Mouse (Mus musculus) thymus, postnatal 4 days (tissue): ENCODE measurements around the gene Olfr1484.
"Not testable (repeated sequence)": the region's sequence is repeated elsewhere in the genome, so short reads cannot be mapped to it uniquely, and the experiment has no call there.

Source experiments
- DNase-seq: peaks from one replicate; pipeline ENCODE4 v3.0.0; 2021

The Olfr1484 gene

DNA sequence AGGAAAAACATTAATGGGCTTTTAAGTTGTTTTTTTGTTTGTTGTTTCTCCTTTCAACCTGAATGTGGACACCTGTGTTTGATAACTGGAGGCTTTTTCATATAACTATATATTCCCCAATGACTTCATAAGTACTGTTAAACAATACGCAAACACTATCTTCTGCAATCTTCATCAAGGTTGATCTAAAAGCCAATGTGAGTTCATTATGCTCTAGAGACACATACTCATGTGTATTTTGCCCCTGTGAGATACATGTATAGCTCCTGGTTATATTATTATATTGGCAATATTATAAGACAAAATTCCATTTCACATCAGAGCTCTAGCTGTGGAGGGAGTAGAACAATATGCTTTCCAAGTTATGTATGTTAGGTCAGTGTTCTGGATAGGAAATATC lies at the start of gene Olfr1484:
Gene Olfr1484 (plus strand): TSS at position 301 of the 400 bp plus-strand sequence.
- no peak for DNase-seq

DNA sequence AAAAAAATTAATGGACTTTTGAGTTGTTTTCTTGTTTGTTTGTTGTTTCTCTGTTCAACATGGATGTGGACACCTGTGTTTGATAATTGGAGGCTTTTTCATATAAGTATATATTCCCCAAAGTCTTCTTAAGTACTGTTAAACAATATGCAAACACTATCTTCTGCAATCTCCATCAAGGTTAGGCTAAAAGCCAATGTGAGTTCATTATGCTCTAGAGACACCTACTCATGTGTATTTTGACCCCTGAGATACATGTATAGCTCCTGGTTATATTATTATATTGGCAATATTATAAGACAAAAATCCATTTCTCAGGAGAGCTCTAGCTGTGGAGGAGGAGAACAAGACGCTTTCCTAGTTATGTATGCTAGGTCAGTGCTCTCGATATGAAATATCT lies 33.8 kb downstream of the Olfr1484 start, which contains the start of gene Olfr1487:
Gene Olfr1487 (plus strand): TSS at position 301 of the 400 bp plus-strand sequence.
- not testable (repeated sequence) for DNase-seq

DNA sequence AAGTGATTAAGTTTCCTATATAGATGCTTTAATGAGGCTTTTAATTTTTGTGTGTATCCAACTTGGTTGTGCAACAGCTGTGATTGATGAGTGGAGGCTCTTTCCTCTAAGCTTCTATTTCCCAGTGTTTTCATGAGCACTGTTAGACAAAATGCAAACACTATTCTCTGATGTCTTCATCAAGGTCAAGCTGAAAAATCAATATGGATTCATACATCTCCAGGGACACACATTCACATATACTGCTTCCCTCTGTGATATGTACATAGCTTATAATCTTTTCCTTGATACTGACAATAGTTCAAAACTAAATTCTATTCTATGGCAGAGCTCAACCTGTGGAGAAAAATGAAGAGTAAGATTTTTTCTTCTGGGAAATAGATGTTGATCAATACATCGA lies 48.0 kb downstream of the Olfr1484 start, which contains the start of gene Olfr1489:
Gene Olfr1489 (plus strand): TSS at position 301 of the 400 bp plus-strand sequence.
- no peak for DNase-seq
